Mouse (Mus musculus) monocyte, adult 2 months (primary cell): ENCODE data around the gene Glra1.
A peak's percentile ranks its signal among the peaks of the same experiment; 100 is the strongest.
"Not testable (repeated sequence)": the region's sequence is repeated elsewhere in the genome, so short reads cannot be mapped to it uniquely, and the experiment has no call there.

Experiments
- DNase-seq, 2 experiments: peaks; one replicate each; pipeline ENCODE4 v3.0.0; 2022; ENCODE audit warnings: low spot score in 2 of 2, low read depth in 1 of 2

Glra1 gene

DNA sequence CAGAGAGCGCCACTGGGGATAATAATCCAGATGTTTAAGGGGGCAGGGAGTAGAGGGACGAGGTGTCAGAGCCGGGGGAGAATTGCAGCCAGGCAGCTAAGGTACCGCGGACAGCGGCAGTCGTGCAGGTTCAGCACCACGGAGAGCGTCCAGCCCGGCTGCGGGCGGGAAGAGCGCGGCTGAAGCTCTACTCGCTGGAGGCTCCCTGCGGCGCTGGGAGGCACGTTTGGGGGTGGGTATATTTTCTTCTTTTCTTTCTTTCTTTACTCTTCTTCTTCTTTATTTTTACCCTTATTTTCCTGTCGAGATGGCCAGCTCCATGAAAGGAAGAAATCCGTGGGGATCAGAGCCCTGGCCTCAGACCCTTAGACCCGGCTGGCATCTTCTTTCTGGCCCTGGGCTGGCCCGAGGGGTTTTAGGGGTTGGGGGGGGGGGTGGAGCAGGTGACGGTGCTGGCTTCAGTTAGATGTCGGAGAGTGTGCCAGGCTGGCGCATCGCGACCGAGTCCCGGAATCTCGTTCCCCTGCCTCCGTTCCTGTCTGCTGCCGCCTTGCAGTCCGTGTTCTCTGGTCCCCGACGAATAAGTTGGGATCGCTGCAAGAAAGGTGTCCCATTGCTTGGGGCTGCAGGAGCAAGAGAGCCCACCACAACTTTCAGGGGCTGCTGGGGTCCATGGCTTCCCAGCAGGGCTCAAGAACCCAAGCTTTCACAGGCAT is at the start of gene Glra1:
Glra1 (minus strand) TSS at position 391 of the 716 bp plus-strand sequence.
- DNase-seq, result peak in 1 of 2 experiments; percentile 3

DNA sequence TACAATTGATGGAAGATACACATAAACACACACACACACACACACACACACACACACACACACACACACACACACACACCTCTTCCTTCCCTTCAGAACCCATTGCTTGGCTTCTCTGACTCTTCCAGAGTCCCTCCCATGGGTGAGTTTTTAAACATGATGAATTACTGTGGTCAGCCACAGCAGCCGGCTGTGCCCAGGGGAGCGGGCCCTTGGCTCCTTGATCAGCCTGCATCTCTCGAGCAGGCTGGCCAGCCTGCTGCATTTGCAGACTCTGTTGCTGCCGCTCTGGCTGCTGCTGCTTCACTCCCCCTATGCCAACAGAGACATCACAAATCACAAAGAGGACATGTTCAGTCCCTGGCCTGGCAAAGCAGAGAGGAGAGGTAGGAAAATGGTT is 29.0 kb upstream of the Glra1 start:
- no peak for DNase-seq

DNA sequence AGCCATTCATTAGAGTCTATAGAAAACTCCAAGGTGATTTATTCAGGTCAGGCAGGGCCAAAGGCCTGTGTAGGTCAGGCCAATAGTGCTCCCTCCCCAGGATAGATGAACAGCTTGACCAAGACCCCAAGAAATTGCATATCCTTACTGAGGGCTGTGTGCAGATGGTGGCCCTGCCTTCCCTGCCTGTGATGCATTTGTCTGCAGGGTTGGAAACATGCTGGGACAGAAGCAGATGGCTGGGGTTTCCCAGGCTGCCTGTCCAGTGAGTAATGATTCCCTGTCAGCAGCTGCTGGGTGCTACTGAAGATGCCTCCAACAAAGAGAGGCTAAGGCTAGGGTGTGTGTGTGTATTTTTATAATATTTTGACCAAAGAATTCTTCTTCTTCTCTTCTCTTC is 25.9 kb upstream of the Glra1 start:
- DNase-seq, result no peak

DNA sequence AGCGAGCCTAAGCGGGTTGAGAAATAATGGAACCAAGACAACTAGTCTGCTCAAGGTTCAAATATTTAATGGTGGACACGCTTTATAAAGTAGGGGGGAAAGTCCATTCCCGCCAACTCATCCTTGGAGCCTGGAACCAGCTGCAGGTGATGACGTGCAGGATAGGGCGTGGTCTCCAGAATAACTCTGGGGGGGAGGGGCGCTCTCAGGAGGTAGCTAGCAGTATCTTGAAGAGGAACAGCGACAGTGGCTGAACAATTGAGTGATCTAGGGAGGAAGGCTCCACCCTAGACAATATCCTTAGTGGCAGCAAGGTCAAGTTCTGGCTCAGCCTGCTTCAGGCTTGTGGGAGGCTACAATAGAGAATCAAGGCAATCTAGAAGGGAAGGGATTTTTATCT is 6.6 kb upstream of the Glra1 start:
- not testable (repeated sequence) for DNase-seq

DNA sequence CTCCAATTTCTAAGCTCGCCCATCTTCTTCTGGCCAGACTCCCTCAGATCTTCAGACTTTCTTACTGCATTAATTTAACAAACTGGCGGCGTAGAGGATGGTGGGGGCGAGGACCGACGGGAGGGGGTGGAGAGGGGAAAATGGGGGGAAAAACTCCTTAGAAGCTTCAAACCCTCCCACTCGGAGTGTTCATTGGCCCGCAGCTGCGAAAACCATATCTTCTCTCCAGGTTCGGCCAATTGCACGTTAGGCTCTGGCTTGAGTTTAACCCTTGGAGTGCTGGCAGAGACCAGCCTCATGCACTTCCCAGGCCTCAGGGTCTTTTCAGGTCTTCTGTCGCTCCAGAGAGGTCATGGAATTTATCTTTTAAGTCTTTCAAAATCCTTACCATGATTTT is 524 bp upstream of the Glra1 start:
- DNase-seq, result no peak

DNA sequence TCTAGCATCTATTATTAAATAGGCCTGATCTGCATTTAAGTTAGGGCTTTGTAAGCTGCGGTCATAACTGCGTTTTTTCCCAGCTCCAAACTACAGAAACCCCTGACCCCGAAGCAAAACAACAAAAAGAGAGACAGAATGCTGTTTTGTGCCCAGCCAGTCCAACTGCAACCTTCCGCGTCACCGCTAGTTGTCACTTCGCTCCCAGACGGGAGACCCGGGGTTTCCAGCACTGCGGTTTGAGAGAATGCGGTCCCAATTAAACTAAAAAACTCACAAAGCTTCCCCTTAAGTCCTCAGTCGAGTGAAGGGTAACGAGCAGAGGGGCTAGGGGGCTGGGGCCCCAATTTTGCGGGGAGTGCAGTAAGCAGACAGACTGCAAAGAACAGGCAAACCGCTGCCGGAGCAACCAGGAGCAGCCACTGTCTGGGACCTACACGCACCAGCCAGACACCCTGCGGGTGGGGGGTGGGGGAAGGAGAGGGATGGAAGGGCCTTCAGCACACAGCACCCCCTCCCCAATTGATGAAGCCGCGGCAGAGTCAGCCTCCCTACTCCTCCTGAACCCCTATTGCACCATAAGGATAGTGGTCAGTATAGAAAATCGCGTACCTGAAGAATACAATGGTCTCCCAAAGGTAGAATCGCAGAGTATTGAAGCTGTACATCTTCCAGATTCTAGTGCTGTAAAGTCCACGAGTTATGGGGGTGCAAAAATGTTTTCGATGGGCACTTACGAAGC is 761 bp downstream of the Glra1 start:
- no peak for DNase-seq

DNA sequence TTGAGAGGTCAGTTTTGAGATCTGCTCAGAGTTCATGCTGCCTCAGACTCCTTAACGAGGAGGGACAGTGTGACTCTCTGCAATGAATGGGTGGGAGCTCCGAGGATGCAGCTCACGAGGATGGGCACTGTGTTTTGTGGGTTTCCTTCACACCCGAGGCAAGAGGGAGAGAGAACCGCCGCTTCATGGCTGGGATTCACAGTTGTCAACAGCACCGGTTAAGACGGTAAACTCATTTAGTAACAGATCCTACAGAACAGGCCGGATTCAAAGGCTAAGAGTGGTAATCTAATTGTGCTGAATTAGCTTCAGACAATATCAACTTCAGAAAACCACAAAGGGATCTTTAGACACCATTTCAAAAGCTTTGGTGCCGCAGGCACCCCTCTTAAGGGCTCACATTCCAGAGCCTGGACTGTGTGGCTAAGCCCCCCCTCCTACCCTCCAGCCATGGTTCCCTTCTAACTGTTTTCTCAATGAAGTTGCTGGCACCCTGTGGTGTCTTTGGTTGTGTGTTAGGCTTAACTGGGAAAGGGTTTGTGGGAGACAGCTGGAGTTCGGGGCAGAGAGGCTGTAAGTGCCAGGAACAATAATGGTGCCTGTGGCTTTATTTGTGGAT is 6.4 kb downstream of the Glra1 start:
- DNase-seq, result no peak

DNA sequence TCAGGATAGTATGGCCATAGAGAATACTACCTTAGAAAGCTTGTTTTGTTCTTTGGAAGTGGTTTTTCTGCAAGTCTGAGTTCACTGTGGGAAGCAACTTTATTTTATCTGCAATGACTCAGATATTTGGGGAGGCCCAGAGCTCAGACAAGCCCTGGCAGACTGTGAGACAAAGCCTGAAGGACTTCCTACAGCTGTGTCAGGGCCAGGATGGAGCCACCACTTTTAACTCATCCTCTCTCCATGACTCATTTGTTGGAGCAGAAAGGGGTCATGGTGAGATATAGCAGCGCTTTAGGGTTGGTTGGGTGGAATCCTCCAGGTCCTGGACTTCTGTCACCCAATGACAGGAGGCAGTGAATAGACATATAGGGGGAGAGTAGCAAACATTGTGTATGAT is 12.3 kb downstream of the Glra1 start:
- DNase-seq, result no peak

DNA sequence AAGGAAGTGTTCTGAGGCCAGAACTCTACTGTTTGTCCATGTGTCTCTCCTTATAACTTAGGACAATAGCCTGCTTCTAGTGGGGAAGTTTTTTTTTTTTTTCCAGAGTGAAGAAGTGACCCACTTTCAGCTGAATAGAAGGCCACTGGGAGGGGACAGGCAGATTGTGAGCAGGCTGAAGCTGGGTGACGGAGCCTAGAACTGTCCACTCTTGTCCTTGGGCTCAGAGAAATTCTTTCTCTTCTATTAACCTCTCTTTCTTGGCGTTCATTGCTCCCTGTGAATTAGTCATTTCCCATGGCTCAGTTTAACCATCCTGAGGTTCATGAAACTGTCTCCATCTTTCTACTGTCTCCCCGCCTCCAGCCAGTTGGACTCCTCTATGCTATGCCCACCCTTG is 13.6 kb downstream of the Glra1 start:
- DNase-seq, result no peak

DNA sequence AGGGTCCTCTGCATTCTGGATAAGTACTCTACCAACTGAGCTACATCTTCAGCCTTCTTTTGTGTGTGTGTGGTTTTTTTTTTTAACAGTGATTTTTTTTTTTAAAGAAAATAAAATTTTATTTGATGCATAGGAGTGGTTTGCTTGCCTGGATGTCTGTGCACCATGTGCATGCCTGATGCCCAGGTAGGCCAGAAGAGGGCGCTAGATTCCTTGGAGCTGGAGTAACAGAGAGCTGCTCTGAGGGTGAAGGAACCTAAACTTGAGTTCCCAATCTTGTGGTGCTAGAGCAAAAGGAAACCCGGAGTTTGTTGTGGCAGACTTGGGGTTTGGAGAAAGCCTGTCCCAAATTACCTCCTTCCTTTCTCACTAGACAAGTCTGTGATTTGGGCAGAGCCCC is 16.8 kb downstream of the Glra1 start:
- DNase-seq, result no peak

DNA sequence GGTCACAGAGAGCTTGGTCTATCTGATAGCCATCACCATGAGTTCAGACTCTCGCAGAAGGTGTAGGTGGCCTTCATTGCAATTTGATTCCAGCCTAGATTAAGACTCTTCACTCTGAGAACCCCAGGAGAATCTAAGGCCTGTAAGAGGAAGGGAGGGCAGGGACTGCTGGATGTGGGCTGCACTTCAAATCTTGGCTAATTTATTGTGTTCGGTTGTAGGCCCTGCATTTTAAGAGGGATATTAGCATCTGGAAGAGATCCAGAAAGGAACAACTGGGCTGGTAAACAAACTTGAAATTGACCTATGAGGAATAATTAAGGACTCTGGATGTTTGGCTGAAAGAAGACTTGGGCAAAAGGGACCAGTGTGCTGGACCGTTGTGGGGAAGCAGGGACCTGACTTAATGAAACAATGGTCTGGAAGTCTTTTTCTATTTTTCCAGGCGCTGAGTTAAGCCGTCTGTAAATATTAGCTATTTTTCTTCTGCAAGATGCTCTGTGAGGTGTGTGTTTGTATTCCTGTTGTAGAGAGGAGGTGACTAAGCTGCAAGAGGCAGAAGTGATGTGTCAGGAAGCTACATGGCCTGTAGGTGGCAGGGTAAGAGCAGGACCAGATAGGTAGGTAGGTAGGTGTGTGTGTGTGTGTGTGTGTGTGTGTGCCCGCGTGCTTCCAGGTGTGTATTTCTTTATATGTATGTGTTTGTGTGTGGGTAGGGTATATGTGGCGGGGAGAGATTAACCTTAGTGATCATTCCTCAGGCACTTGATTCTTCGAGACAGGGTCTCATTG is 18.4 kb downstream of the Glra1 start:
- no peak for DNase-seq

DNA sequence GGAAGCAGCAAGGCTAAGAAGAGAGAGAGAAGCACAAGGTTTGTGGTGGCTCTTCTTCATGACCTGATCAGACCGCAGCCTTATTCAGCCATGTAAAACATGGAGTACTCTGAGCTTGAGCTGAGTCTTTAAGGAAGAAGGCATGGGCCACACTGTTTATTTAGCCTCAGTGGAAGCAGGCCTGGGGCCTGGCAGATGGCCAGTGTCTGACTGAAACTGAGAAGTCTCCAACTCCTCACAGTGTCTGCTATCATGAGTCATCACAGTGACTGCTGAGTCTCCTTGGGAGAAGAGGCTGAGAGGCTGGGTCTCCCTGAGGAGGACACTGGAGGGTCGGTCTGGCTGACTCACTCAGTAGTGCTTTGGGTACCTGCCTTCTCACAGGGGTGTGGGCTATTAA is 33.6 kb downstream of the Glra1 start:
- DNase-seq, result no peak

DNA sequence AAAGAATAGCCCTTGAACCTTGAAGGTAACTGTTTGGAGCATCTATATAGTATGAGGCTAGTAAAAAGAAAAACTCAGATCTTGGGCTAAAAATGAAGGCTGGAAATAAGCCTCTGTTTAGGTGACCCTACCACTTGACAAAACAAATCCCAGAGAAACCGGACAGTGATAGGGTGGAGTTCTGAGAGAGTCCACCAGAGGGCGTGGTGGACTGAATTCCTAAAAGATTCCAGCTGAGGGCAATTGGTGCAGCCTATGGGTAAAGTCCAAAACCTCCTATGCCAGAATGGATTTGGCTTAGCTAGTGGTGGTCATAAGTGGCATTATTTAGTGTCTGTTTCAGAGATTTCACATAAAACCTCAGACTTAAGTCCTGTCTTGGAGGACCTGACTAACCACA is 36.9 kb downstream of the Glra1 start:
- DNase-seq, result no peak

DNA sequence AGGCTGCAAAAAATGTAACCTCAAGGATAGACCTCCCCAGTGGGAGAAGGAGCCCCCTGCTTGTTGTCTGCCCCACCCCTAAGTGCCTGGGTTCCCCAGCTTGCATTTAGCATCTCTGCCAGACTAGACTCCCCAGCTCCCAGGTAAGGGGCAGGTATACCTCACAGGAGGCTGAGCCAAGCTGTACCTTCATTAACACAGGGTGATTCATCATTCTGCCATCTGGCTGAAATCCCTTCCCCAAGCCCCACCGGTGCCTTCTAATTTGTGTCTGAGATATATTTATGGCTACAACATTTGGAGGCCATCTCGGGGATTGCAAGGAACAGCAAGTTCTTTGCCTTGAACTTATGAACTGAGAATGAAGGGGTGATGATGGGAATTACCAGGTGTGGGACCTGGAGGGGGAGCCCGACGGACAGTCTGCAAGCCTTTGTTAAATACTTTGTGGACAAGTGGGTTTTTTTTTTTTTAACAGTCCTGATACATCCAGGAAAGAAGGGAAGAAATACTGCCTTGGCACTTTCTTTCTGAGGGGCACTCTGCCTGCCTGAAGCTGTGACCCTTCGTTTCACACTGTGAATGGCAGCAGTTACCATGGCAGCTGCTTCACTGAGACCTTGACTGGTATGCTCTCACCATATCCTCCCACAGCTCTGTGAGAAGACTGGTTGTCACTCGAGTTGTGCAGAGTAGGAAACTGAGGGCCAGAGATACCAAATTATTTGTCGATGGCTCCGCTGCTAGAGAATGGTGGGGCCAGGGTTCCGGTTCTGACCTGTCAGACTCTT is 41.5 kb downstream of the Glra1 start:
- DNase-seq, result no peak

DNA sequence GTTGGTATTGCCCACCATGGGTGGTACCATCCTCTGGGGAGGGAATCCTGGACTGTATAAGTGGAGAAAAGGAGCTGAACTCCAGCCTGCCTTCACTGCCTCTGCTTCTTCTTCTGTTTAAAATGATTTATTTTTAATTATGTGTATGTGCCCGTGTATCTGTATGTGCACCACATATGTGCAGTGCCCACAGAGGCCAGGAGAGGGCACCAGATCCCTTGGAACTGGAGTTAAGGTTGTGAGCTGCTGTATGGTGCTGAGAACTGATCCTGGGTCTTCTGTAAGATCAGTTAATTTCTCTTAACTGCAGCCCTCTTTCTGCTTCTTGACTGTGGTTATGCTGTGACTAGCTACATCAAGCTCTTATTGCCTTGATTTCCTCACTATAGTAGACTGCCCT is 62.3 kb downstream of the Glra1 start:
- no peak for DNase-seq

DNA sequence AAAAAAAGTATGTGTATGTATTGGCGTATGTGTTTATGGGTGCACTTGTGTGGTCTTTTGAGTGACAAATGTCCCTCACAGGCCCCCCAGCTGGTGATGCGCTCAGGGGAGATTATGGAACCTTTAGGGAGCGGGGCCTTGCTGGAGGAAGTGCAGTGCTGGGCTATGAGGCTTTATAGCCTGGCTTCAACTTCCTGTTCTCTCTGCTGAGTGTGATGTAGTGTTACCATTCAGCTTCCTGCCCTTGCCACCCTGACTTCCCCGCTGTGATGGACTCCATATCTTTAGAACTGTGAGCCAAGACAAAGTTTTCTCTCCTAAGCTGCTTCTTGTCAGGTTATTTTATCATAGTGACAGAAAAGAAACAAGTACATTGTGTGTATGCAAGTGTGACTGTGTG is 65.3 kb downstream of the Glra1 start:
- DNase-seq, result no peak

DNA sequence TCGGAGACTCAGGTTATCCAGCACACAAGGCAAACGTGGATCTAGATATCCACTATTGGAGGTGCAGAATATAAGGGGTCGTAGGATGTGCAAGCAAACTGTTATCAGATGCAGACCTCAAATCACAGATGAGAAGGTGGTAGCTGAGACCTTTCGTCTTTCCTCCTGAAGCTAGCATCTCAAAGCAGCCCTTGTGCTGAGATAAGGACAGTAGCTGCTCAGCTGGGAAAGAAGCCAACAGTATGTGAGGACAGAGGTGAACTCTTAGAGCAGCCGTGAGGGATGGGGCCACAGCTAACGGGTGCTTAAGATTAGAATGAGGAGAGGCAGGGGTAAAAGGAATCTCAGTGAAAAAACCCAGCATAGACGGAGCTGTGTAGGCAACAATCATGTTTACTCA is 65.9 kb downstream of the Glra1 start:
- DNase-seq, result no peak

DNA sequence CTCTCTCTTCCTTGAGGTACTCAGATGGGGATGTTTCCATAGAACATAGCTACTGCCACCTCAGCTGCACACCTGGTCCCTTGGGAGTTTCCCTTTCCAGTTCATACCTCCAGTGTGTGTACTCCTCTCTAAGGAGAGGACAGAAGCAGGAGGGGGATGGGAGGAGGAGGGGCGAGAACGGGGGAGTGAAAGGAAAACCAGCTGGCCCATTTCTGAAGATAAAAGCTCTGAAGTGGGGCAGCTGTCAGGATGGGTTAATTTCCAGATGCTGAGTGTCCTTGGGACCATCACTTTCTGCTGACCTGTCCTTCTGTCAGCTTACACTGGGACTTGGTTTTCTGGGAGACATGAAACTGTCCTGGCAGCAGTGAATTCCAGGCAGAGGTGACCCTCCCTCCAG is 73.2 kb downstream of the Glra1 start:
- no peak for DNase-seq

DNA sequence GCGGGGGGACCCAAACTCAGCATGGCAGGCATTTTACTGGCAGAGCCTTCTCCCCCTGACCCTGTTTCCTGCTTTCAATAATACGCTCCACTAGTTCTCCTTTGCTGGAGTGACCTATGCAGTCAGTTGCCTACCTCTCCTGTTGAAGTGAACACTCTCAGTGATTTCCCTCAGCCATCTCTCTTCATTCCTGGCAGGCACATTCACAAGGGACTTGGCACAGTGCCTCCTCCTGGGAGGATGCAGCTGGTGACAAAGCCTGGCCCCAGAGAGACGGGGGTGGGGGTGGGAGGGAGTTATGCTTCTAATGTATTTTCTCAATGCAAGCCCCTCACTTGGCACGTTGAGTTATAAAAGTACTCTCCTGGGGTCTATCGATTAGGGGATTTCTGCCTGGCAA is 74.6 kb downstream of the Glra1 start:
- DNase-seq, result no peak

DNA sequence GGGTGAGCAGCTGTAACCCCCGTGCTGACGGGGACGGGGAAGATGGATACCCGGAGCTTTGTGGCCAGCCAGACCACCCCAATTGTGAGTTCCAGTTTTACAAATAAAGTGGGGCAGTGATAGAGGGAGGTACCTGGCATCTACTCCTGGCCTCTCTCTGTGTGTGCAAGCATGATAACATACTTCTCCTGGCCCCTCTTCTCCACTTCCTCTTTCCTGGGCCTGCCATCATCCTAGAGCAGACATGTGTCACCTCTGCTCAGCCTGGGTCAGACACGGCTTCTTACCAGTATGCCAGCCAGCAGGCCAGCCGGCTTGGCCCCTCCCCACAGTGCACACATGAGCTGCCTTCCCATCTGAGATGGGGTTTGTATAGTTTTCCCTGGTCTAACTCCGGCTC is 77.3 kb downstream of the Glra1 start:
- no peak for DNase-seq
